Mouse (Mus musculus) forebrain, embryonic 13.5 days (tissue): Measurements from ENCODE around the gene Gtf3c6. TPM values are rescaled to one million over a fixed set of nuclear protein-coding genes. Genes with fewer than 3 reads are reported as not detected.

ENCODE experiments used
- ATAC-seq: fragments of 200-750 bp; cut with Nextera tagmentation; 2 replicates; pipeline ENCODE4 v1.8.0; 2017
- H3K27ac ChIP-seq: fragments of 300-500 bp; sonication (generic); 2 replicates; pipeline ENCODE4 v1.5.1; 2015; ENCODE audit warnings: inconsistent platforms, mild to moderate bottlenecking, moderate library complexity
- H3K27me3 ChIP-seq: fragments of 300-500 bp; sonication (generic); 2 replicates; pipeline ENCODE4 v1.6.1; 2015; ENCODE audit warnings: mild to moderate bottlenecking, inconsistent platforms
- H3K36me3 ChIP-seq: fragments of 300-500 bp; sonication (generic); 2 replicates; pipeline ENCODE4 v1.6.1; 2015; ENCODE audit warnings: mild to moderate bottlenecking, inconsistent platforms; ENCODE audit not compliant: poor library complexity, severe bottlenecking
- H3K4me1 ChIP-seq: fragments of 300-500 bp; sonication (generic); 2 replicates; pipeline ENCODE4 v1.6.1; 2015; ENCODE audit warnings: inconsistent platforms
- H3K4me2 ChIP-seq: fragments of 300-500 bp; sonication (generic); 2 replicates; pipeline ENCODE4 v1.6.1; 2015; ENCODE audit warnings: inconsistent platforms, mild to moderate bottlenecking, moderate library complexity
- H3K4me3 ChIP-seq: fragments of 300-500 bp; sonication (generic); 2 replicates; pipeline ENCODE4 v1.5.1; 2015; ENCODE audit warnings: mild to moderate bottlenecking, inconsistent platforms
- H3K9ac ChIP-seq: fragments of 300-500 bp; sonication (generic); 2 replicates; pipeline ENCODE4 v1.6.1; 2015; ENCODE audit warnings: mild to moderate bottlenecking, inconsistent platforms
- H3K9me3 ChIP-seq: fragments of 300-500 bp; sonication (generic); replicated peaks from 2 replicates; pipeline ENCODE4 v1.6.1; 2016; ENCODE audit warnings: inconsistent platforms
- WGBS: fragments of 180-500 bp; shearing (Covaris S2); methylation state at CpG from one replicate; pipeline ENCODE4 v1.1.7; 2015; 5-methylcytosine and 5-hydroxymethylcytosine counted together
- polyA plus RNA-seq: library from polyadenylated mRNA; unstranded; fragments of >200 nt; fragmentation: Nextera tagmentation; extraction: Ambion mirVana; gene quantifications from 2 replicates; pipeline ENCODE4 v1.2.1, GENCODE M21; 2015

The Gtf3c6 gene
- polyA plus RNA-seq, 1 experiment from 2014 or later = 122 TPM

GRCm38 (mm10) chr10:40281565-40281964, 23.7 kb upstream of the Gtf3c6 start:
- Histone ChIP-seq H3K4me2 (no peak overlapping the region), H3K4me3 (no peak overlapping the region), H3K36me3 (peaks cover 18% of the 10 kb centered on the region), H3K27ac (no peak overlapping the region), H3K4me1 (no peaks in the 10 kb centered on the region), H3K27me3 (no peaks in the 10 kb centered on the region), H3K9ac (no peak overlapping the region), H3K9me3 (no peaks in the 10 kb centered on the region)
- no peak for ATAC-seq
- WGBS = 97% methylated on average over 2 of the region's 2 CpGs

DNA sequence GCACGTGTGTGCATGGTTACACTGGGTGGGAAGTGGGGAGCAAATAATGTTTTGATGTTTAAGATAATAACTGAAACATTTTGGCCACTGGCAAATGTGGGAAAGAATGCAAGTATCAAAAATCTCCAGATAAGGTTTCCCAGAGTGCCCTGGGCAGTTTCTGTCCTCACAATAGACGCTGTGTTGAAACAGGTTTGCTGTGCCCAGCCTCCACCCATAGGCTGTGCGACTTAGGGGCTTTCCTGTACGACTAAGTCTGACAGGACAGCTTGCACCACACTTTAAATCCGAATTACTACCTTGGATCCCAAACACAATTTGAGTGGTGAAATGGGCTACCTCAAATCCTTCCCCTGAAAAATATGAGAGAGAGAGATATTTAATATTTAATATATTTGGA, 20.4 kb upstream of the Gtf3c6 start:
- no peak for ATAC-seq
- peaks cover under 1% of the 10 kb centered on the region; the same call in 1 of the 2 replicates for H3K36me3 ChIP-seq
- no peaks in the 10 kb centered on the region for H3K27me3 ChIP-seq
- no peak overlapping the region for H3K4me2 ChIP-seq
- no peak overlapping the region for H3K27ac ChIP-seq
- no peaks in the 10 kb centered on the region for H3K9me3 ChIP-seq
- H3K4me1 ChIP-seq = no peaks in the 10 kb centered on the region
- WGBS = 74% methylated on average over 5 of the region's 5 CpGs
- no peak overlapping the region for H3K9ac ChIP-seq
- no peak overlapping the region for H3K4me3 ChIP-seq

DNA sequence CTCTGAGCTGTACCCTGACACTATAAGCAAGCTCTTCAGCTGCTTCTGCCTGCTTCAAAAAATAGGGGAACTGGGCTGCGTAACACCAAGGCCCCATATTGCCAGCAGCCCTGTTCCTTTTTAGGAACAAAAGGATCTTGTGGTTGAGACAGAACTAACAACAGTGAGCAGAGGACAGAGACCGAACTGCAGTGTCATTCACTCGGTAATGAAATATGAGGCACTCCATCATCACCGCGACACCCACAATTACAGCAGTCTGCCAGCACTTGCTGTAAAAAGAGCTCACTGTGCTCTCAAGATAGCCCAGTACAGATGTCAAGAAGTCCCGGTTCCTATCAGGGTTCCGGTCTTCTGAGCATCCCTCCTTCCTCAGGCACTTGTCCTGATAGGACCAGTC, 18.1 kb upstream of the Gtf3c6 start:
- H3K9me3 ChIP-seq = no peaks in the 10 kb centered on the region
- ATAC-seq = no peak
- H3K9ac ChIP-seq = no peak overlapping the region
- H3K4me3 ChIP-seq = no peak overlapping the region
- no peak overlapping the region for H3K4me2 ChIP-seq
- no peak overlapping the region for H3K27ac ChIP-seq
- WGBS = 83% methylated on average over 7 of the region's 7 CpGs
- H3K4me1 ChIP-seq = no peaks in the 10 kb centered on the region
- H3K27me3 ChIP-seq = no peaks in the 10 kb centered on the region
- H3K36me3 ChIP-seq = no peaks in the 10 kb centered on the region

DNA sequence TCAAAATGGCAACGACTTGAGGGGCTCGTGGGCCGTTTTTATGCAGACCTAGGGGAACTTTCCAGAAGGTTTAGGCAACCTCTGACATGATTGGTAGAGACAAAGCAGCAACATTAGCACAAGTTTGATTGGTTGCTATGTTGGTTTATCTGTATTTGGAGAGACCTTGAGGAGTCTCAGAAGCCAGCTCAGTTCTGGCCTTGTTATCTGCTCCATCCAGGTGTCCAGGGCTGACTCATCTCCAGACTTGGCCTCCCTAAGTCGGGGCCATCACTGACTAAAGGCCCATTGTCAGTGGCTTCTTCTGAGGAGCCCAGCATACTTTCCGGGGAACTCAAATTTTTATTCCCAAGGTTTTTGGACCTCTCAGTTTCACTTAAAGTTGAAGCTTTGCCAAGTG, 16.0 kb upstream of the Gtf3c6 start:
- Histone ChIP-seq H3K4me1 (no peaks in the 10 kb centered on the region), H3K27me3 (no peaks in the 10 kb centered on the region), H3K27ac (no peak overlapping the region), H3K36me3 (no peaks in the 10 kb centered on the region), H3K9me3 (no peaks in the 10 kb centered on the region), H3K4me3 (no peak overlapping the region), H3K9ac (no peak overlapping the region), H3K4me2 (no peak overlapping the region)
- ATAC-seq = no peak
- WGBS = 90% methylated on average over 5 of the region's 5 CpGs

GRCm38 (mm10) chr10:40271216-40271615, 13.3 kb upstream of the Gtf3c6 start:
- Histone ChIP-seq H3K4me2 (no peak overlapping the region), H3K36me3 (no peaks in the 10 kb centered on the region), H3K9me3 (no peaks in the 10 kb centered on the region), H3K27me3 (no peaks in the 10 kb centered on the region), H3K27ac (no peak overlapping the region), H3K9ac (no peak overlapping the region), H3K4me1 (no peaks in the 10 kb centered on the region), H3K4me3 (no peak overlapping the region)
- ATAC-seq = no peak
- WGBS = 87% methylated on average over 3 of the region's 3 CpGs

GRCm38 (mm10) chr10:40264920-40265319, 7.0 kb upstream of the Gtf3c6 start:
- ATAC-seq = no peak
- Histone ChIP-seq H3K36me3 (no peaks in the 10 kb centered on the region), H3K9ac (no peak overlapping the region), H3K4me3 (no peak overlapping the region), H3K4me2 (no peak overlapping the region), H3K27ac (no peak overlapping the region), H3K27me3 (no peaks in the 10 kb centered on the region), H3K9me3 (no peaks in the 10 kb centered on the region; the same call in 1 of the 2 replicates), H3K4me1 (no peaks in the 10 kb centered on the region)
- 85% methylated on average over 3 of the region's 3 CpGs for WGBS

- no peak overlapping the region for H3K4me2 ChIP-seq
- no peak overlapping the region for H3K4me3 ChIP-seq
- H3K9me3 ChIP-seq = no peaks in the 10 kb centered on the region; the same call in 1 of the 2 replicates
- H3K4me1 ChIP-seq = no peaks in the 10 kb centered on the region
- 69% methylated on average over 4 of the region's 4 CpGs for WGBS
- ATAC-seq = no peak
- H3K27ac ChIP-seq = no peak overlapping the region
- no peaks in the 10 kb centered on the region for H3K36me3 ChIP-seq
- H3K9ac ChIP-seq = no peak overlapping the region
- H3K27me3 ChIP-seq = no peaks in the 10 kb centered on the region
Measured at GRCm38 (mm10) chr10:40263691-40264090, 5.8 kb upstream of the Gtf3c6 start.

DNA sequence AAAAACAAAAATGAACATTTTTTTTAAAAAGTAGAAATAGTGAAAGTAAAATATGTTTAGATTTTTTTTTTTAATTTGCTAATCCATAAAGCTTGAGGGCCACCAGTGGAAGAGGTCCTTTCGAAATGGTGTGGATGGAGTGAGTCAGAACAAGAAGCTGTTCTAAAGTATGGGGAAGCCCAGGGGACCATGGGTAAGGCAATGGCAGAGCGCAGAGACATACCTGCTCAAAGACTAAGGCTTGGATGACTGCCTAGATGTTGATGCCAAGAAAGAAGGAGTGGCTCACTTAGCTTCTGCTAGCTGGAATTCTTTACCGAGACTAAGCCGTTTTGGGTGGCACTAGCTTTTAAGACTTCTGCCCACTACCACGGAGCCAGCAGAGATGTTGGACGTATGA, 4.3 kb upstream of the Gtf3c6 start:
- ATAC-seq = no peak
- Histone ChIP-seq H3K4me3 (no peak overlapping the region), H3K4me2 (no peak overlapping the region), H3K9me3 (no peaks in the 10 kb centered on the region; the same call in 1 of the 2 replicates), H3K4me1 (no peaks in the 10 kb centered on the region), H3K36me3 (no peaks in the 10 kb centered on the region), H3K27ac (no peak overlapping the region), H3K9ac (no peak overlapping the region), H3K27me3 (no peaks in the 10 kb centered on the region)
- WGBS = 94% methylated on average over 6 of the region's 6 CpGs

DNA sequence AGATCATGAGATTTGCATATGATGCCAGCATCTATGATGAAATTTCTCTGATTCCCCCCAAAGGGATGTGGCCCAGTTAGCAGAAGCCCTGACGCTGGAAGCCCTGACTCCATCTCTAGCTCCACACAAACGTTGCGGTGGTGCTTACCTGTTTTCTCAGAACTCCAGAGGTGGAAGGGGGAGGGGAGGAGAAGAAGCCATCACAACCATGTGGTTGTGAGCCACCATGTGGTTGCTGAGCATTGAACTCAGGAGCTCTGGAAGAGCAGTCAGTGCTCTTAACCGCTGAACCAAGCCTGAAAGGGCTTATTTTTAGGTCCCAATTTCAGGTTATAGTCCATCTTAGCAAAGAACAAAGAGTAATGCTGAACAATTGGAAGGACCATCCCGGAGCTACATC, 2.4 kb upstream of the Gtf3c6 start:
- Histone ChIP-seq H3K4me3 (no peak overlapping the region), H3K4me2 (no peak overlapping the region), H3K36me3 (peaks cover 4% of the 10 kb centered on the region; the same call in 1 of the 2 replicates), H3K27me3 (no peaks in the 10 kb centered on the region), H3K9ac (no peak overlapping the region), H3K9me3 (no peaks in the 10 kb centered on the region; the same call in 1 of the 2 replicates), H3K4me1 (peaks cover 6% of the 10 kb centered on the region; the same call in 1 of the 2 replicates), H3K27ac (no peak overlapping the region)
- ATAC-seq = no peak
- 64% methylated on average over 5 of the region's 5 CpGs for WGBS

DNA sequence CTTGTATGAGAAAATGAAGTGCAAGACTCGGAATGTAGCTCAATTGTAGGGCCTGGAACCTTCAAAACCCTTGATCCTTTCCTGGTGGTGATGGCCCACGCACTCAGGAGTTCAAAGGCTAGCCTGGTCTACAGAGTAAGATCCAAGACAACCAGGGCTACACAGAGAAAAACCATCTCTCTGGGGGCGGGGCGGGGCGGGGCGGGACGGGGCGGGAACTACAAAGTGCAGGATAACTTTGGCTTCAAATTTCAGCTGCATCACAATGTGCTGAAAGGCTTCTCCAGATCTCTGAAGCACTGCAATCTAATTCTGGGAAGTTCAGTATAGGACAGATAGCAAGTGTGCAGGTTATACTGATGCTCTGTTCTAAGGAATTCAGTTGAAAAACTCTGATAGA, 1.6 kb upstream of the Gtf3c6 start:
- no peak overlapping the region for H3K4me2 ChIP-seq
- H3K27ac ChIP-seq = no peak overlapping the region
- no peak overlapping the region for H3K4me3 ChIP-seq
- no peaks in the 10 kb centered on the region for H3K9me3 ChIP-seq
- H3K9ac ChIP-seq = no peak overlapping the region
- no peaks in the 10 kb centered on the region for H3K27me3 ChIP-seq
- H3K36me3 ChIP-seq = peaks cover 4% of the 10 kb centered on the region; the same call in 1 of the 2 replicates
- 25% methylated on average over 8 of the region's 8 CpGs for WGBS
- H3K4me1 ChIP-seq = peaks cover 6% of the 10 kb centered on the region; the same call in 1 of the 2 replicates
- no peak for ATAC-seq

DNA sequence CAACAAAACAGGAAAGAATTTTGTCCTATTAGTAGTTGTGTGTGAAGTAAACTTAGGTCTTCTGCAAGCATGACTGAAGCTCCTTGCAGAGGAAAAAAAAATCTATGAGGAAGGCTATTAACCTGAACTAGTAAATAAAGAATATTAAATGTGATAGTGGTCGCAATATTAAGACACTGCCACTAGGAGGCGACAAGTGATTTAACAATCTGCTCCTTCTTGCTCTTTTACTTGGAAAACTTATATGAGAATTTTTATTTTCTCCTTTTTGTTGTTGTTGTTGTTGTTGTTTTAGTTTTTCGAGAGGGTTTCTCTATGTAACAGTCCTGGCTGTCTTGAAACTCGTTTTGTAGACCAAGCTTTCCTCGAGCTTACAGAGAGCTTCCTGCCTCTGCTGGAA, 1.1 kb upstream of the Gtf3c6 start:
- H3K4me2 ChIP-seq = peak overlapping the region; percentile 65
- peaks cover 6% of the 10 kb centered on the region; the same call in 1 of the 2 replicates for H3K4me1 ChIP-seq
- H3K36me3 ChIP-seq = peaks cover 9% of the 10 kb centered on the region
- no peaks in the 10 kb centered on the region for H3K27me3 ChIP-seq
- peak overlapping the region; percentile 77; the same call in 1 of the 2 replicates for H3K4me3 ChIP-seq
- peak overlapping the region; percentile 27 for H3K9ac ChIP-seq
- WGBS = 3% methylated on average over 5 of the region's 5 CpGs
- ATAC-seq = no peak; the same call in 1 of the 2 replicates
- no peaks in the 10 kb centered on the region for H3K9me3 ChIP-seq
- peak overlapping the region; percentile 80 for H3K27ac ChIP-seq

DNA sequence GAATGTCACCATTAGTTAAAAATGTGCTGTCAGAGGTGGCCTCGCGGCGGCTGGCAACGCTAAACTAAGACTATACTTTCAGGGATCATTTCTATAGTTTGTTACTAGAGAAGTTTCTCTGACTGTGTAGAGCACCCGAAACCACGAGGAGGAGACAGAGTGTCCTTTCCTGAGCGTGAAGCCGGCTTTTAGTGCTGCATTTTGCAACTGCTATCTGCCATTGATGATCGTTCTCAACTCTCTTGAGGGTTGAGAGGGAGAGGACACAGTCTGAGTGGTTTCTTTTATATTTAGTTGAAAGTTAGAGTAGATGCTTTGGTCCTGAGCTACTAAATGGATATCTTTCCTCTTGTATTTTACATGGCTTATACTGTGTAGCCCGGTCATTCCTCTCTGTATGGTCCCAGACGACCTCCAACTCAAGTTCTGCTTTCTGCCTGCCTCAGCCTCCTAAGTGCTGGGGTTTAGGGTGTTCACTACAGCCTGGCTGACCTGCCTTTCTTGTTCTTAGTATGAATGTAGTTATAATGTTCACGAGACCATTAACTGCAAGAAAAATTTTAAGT, 576 bp upstream of the Gtf3c6 start:
- Histone ChIP-seq H3K9ac (peak overlapping the region; percentile 27), H3K27ac (peak overlapping the region; percentile 80), H3K4me3 (peak overlapping the region; percentile 77), H3K27me3 (no peaks in the 10 kb centered on the region), H3K36me3 (peaks cover 13% of the 10 kb centered on the region), H3K9me3 (no peaks in the 10 kb centered on the region), H3K4me2 (peak overlapping the region; percentile 65), H3K4me1 (peaks cover 6% of the 10 kb centered on the region; the same call in 1 of the 2 replicates)
- WGBS = under 1% methylated on average over 12 of the region's 12 CpGs
- ATAC-seq = peak; percentile 75

DNA sequence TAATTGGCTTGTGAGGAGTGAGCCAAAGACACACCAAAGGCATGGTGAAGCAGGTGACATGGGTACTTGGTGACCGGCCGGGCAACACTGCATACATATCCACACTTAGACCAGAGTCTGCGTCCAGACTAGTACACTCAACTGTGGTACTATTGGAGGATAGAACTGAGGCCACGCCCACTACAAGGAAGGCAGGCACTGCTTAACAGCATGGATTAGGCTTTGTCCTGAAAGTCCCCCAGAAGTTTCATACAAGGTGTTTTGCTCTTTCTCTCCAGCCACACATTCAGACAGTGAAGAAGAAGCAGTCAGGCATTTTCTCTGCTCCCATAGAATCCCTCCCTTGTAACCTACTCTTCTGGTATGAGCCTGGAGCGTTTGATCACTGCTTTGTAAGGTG, 1.2 kb downstream of the Gtf3c6 start:
- Histone ChIP-seq H3K4me1 (peaks cover 6% of the 10 kb centered on the region; the same call in 1 of the 2 replicates), H3K4me3 (peak overlapping the region; percentile 77), H3K4me2 (peak overlapping the region; percentile 65), H3K36me3 (peaks cover 31% of the 10 kb centered on the region), H3K9me3 (no peaks in the 10 kb centered on the region), H3K27me3 (no peaks in the 10 kb centered on the region), H3K9ac (peak overlapping the region; percentile 91), H3K27ac (peak overlapping the region; percentile 93)
- 6% methylated on average over 5 of the region's 5 CpGs for WGBS
- ATAC-seq = peak; percentile 83
